Mouse (Mus musculus) erythroblast, embryonic 14.5 days (primary cell): ENCODE data around the gene Slc28a1.

ENCODE experiments used
- GATA1 ChIP-seq: IDR thresholded peaks from 2 replicates; pipeline ENCODE4 v1.6.1; 2012; ENCODE audit warnings: low read length, inconsistent platforms, mixed read lengths
- TAL1 ChIP-seq: IDR thresholded peaks from 3 replicates; pipeline ENCODE4 v1.6.1; 2012; ENCODE audit warnings: low read length, inconsistent platforms, mixed read lengths

- no peak for TF ChIP-seq GATA1
- TF ChIP-seq TAL1: no peak
Measured at GRCm38 (mm10) chr7:81162345-81162744, 47.7 kb downstream of the Slc28a1 start.
